Mouse (Mus musculus) G1E-ER4 (cell line): Measurements from ENCODE around the gene Gm20458. TPM values are rescaled to one million over a fixed set of nuclear protein-coding genes. Genes with fewer than 3 reads are reported as not detected.

Experiments used
- GATA1 ChIP-seq: IDR thresholded peaks from one replicate; pipeline ENCODE4 v1.8.0; 2012; ENCODE audit warnings: low read length, inconsistent platforms
- polyA plus RNA-seq: library from polyadenylated mRNA; stranded (reverse); fragments of >175 nt; gene quantifications from 2 replicates; pipeline ENCODE4 v1.2.3, GENCODE M21; 2012

Gene Gm20458
- polyA plus RNA-seq, 1 experiment = 9.4 TPM

GRCm38 (mm10) chr2:164522280-164522679 is 61.5 kb downstream of the Gm20458 start:
- TF ChIP-seq GATA1 = no peak

DNA sequence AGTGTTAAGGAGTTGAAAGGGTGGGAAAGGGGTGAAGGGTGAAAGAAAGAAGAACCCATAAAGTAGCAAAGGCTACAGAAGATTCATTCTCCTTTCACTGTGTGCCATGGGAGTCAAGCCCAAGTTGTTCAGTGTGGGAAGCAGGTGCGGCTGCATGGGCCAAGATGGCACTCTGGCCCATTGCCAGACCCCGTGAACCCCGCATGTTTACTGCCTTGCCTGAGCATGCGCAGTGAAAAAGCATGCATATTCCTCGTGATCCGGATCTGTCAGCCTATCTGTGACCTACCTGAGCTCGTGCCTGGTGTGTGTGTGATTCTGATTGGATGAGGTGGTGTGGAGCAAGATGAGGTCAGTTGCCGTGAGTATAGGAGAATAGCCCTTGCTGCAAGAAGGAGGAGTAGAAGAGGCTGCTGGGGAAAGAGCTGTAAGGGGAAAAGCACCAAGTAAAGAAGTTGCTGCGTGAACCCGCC is 62.6 kb downstream of the Gm20458 start:
- TF ChIP-seq GATA1 = no peak

DNA sequence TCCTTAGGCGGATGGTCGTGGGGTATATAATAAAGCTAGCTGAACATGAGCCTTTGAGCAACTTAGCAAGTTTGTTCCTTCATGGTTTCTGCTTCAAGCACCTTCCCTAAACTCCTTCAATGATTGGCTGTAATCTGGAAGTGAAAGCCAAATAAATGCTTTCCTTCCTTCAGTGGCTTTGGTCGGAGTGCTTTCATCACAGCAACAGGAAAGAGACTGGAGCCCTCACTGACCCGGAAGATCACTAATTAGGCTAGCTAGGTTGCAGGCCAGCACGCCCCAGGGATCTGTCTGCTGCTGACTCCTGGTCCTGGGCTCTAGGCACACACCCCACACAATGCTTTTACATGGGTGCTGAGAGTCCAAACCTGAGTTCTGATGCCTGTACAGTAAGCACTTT is 67.8 kb downstream of the Gm20458 start:
- no peak for TF ChIP-seq GATA1

GRCm38 (mm10) chr2:164531169-164531568 is 70.4 kb downstream of the Gm20458 start:
- TF ChIP-seq GATA1 = no peak

DNA sequence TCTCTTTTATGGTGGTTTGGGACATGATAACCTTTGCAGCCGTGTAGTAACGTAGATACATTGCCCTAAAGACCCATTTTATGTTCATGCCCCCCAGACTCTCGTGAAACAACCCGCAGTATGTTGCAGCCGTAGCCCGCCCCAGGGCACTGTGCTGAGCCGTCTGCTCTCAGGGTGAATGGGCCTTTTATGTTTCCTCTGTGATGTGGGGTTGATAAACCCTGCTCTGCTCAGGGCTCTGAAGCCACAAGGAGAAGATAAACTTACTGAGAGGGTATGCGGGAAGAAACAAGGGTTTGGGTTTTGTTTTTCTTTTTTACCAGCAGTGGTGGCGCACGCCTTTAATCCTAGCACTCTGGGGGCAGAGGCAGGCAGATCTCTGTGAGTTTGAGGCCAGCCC is 73.5 kb downstream of the Gm20458 start:
- TF ChIP-seq GATA1 = no peak

- no peak for TF ChIP-seq GATA1
Observed at GRCm38 (mm10) chr2:164537003-164537402, 76.2 kb downstream of the Gm20458 start.

Other genes with a start within 250 kb of the Gm20458 start
- gene Wfdc15b, start 239.3 kb upstream of the Gm20458 start, polyA plus RNA-seq = not detected in 2 replicates
- gene Svs2, start 222.5 kb upstream of the Gm20458 start, polyA plus RNA-seq = not detected in 2 replicates
- not detected in 2 replicates for gene Svs3b, start 204.3 kb upstream of the Gm20458 start, polyA plus RNA-seq
- gene Svs4, start 182.5 kb upstream of the Gm20458 start, polyA plus RNA-seq = not detected in 2 replicates
- gene Svs3a, start 171.7 kb upstream of the Gm20458 start, polyA plus RNA-seq = not detected in 2 replicates
- gene Svs6, start 144.2 kb upstream of the Gm20458 start, polyA plus RNA-seq = not detected in 2 replicates
- not detected in 2 replicates for gene Svs5, start 128.2 kb upstream of the Gm20458 start, polyA plus RNA-seq
- gene Slpi, start 71.9 kb upstream of the Gm20458 start, polyA plus RNA-seq = not detected in 2 replicates
- not detected in 2 replicates for gene Rbpjl, start 57.8 kb upstream of the Gm20458 start, polyA plus RNA-seq
- gene Matn4, start 55.8 kb upstream of the Gm20458 start, polyA plus RNA-seq = not detected in 2 replicates
- gene Sdc4, start 17.1 kb upstream of the Gm20458 start, polyA plus RNA-seq = not detected in 2 replicates
- gene Sys1, start 4.0 kb upstream of the Gm20458 start, polyA plus RNA-seq = 219 and 244 TPM in 2 replicates
- gene Trp53tg5, start 12.8 kb downstream of the Gm20458 start, polyA plus RNA-seq = not detected in 2 replicates
- 25.2 and 30.2 TPM in 2 replicates for gene Dbndd2, start 25.1 kb downstream of the Gm20458 start, polyA plus RNA-seq
- 118 and 139 TPM in 2 replicates for gene Pigt, start 36.6 kb downstream of the Gm20458 start, polyA plus RNA-seq
- gene Wfdc2, start 101.4 kb downstream of the Gm20458 start, polyA plus RNA-seq = not detected in 2 replicates
- gene Spint3, start 112.5 kb downstream of the Gm20458 start, polyA plus RNA-seq = not detected in 2 replicates
- gene Wfdc6a, start 124.5 kb downstream of the Gm20458 start, polyA plus RNA-seq = not detected in 2 replicates
- gene Eppin, start 132.6 kb downstream of the Gm20458 start, polyA plus RNA-seq = not detected in 2 replicates
- gene Wfdc6b, start 152.6 kb downstream of the Gm20458 start, polyA plus RNA-seq = not detected in 2 replicates
- gene Wfdc8, start 152.7 kb downstream of the Gm20458 start, polyA plus RNA-seq = not detected in 2 replicates
- gene Wfdc16, start 177.8 kb downstream of the Gm20458 start, polyA plus RNA-seq = not detected in 2 replicates
- not detected in 2 replicates for gene Wfdc10, start 195.1 kb downstream of the Gm20458 start, polyA plus RNA-seq
- not detected in 2 replicates for gene Wfdc9, start 195.6 kb downstream of the Gm20458 start, polyA plus RNA-seq
- not detected in 2 replicates for gene Wfdc11, start 213.1 kb downstream of the Gm20458 start, polyA plus RNA-seq
- gene Wfdc13, start 224.1 kb downstream of the Gm20458 start, polyA plus RNA-seq = not detected in 2 replicates
- gene Spint4, start 237.5 kb downstream of the Gm20458 start, polyA plus RNA-seq = not detected in 2 replicates